Mouse (Mus musculus): ENCODE results near the gene Dpy30.
"Not testable (repeated sequence)": the region's sequence is repeated elsewhere in the genome, so short reads cannot be mapped to it uniquely, and the experiment has no call there.

Dpy30 gene
- long read RNA-seq, experiment 1, transcript Dpy30-206 (5 exons, 734 nt) = major isoform, 44 of 52 reads
- long read RNA-seq, experiment 1, partial matches to known transcripts = 1 of 52 reads
- long read RNA-seq, experiment 1, other reads (novel, unspliced or antisense) = 1 of 52 reads
- long read RNA-seq, experiment 2, transcript Dpy30-206 (5 exons, 734 nt) = major isoform, 43 of 53 reads
- long read RNA-seq, experiment 2, partial matches to known transcripts = 4 of 53 reads
- long read RNA-seq, experiment 2, other reads (novel, unspliced or antisense) = 2 of 53 reads

DNA sequence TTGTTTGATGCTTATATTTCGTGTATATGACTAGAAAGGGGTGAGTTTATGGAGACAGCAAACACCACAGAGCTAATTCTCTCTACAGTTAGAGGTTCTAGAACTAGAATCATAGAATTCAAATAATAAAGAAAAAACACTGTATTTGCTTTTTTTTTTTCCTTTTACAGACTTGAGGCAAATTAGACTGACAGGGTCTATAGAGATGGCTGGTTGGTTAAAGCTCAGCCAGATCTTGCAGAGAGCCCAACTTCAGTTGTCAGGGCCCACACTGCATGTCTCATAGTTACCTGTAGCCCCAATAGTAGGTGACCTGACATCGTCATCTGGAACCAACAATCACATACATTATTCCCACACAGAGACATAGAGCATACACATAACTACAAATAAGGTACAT is at the start of gene Dpy30:
Dpy30 (minus strand) TSS at position 101 of the 400 bp plus-strand sequence.
- intact Hi-C loops (cut with DNase I) = no loop called here

GRCm38 (mm10) chr17:74363592-74363991 is 39.8 kb upstream of the Dpy30 start:
- intact Hi-C loops (cut with DNase I) = no loop called here

DNA sequence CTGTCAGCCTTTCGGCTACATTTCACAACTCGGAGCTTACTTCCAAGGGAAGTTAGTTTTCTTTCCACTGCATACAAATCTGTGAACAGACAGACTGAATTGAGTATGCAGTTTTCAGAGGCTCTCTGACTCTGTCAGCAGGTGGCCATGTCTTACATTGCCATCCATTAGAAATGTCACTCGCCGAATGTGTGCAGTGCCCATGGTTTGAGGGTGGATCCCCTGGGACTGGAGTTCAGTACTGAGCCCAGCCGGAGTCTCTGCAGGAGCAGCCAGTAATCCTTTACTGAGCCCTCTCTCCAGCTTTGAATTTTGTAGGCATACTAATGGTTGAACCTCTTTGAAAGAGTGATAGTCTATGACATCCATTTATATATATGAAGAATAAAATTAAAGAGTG is 17.4 kb upstream of the Dpy30 start:
- intact Hi-C loops (cut with DNase I) = no loop called here

DNA sequence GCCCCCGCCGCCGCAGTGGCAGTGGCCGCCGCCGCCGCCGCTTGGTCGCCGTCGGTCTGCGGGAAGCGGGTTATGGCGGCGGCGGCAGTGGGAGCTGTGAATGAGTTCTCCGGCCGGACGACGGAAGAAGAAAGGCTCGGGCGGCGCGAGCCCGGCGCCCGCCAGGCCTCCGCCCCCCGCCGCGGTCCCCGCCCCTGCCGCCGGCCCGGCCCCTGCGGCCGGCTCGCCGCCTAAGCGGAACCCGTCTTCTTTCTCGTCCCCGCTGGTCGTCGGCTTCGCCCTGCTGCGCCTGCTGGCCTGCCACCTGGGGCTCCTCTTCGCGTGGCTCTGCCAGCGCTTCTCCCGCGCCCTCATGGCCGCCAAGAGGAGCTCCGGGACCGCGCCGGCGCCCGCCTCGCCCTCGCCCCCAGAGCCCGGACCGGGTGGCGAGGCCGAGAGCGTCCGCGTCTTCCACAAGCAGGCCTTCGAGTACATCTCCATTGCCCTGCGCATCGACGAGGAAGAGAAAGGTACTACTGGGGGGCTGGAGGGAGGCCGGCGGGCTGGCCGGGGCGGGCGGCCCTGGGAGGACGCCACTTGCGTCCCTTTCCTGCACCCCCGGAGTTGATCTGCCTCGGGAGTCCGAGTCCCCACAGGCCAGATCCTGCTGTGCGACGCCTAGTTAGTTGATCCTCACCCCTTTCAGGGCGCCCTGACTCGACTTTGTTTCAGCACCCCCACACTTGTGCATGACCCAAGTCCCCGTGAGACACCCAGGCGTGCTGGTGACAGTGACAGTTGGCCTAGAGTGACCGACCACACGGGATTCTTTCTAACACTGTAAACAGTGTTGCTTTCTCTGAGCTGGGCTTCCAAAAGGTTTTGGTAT is 15.4 kb upstream of the Dpy30 start, which contains the start of gene Spast:
Spast (plus strand) TSS at position 51 of the 868 bp plus-strand sequence.
- intact Hi-C loops (cut with DNase I) = loop anchor here (10.0 kb wide), 1 partner anchor 146 kb away; the partner anchor contains the start of gene Yipf4

DNA sequence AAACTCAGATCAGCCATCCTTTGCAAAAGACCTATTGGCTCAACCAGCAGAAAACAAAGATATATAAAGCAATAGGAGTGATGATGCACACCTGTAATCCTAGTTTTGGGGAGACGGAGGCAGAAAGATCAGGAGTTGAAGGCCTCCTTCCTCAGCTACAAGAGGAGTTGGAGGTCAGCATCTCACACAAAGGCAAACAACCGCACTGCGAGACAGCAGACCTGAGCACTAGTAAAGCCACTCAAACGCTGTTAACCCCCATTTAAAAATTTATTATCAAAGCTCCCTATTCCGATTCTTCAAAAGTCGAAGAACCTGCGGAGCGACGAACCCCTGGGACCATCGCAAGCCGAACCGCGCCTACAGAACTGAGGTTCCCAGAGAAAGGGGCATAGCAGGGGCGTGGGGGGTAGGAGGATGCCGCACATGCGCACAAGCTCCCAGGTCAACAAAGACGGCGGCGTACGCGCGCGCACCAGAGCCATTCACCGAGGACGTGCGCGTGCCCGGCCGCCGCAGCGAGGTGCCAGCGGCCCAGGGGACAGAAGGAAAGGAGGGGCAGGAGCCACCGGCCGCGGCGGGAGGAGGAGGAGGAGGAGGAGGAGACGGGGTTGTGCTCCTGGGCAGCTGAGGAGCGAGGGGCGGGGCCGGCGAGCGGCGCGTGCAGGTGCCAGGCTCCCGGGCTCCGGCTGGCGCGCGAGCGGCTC is 14.6 kb upstream of the Dpy30 start:
- intact Hi-C loops (cut with DNase I) = loop anchor here (10.0 kb wide), 1 partner anchor 146 kb away; the partner anchor contains the start of gene Yipf4

- intact Hi-C loops (cut with DNase I) = loop anchor here (10.0 kb wide), 1 partner anchor 154 kb away; the partner anchor contains the start of gene Yipf4
Measured at GRCm38 (mm10) chr17:74331049-74331676, 7.4 kb upstream of the Dpy30 start.

DNA sequence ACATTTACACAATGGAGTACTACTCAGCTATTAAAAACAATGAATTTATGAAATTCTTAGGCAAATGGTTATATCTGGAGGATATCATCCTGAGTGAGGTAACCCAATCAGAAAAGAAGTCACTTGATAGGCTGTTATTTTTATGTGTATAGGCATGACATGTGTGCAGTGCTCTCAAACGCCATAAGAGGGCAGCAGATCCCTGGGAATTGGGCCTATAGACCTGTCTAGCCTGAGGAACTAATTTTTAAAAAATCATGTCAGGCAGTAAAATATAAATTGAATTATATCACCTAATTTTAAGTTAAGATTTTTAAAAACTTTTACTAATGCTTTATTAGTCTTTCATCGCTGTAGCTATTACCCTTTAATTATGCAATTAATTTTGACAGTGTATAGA is 4.4 kb upstream of the Dpy30 start:
- intact Hi-C loops (cut with DNase I) = not testable (repeated sequence)

- intact Hi-C loops (cut with DNase I) = not testable (repeated sequence)
Measured at GRCm38 (mm10) chr17:74327195-74327594, 3.5 kb upstream of the Dpy30 start.

GRCm38 (mm10) chr17:74322400-74323054 is 1.2 kb downstream of the Dpy30 start:
- intact Hi-C loops (cut with DNase I) = no loop called here

DNA sequence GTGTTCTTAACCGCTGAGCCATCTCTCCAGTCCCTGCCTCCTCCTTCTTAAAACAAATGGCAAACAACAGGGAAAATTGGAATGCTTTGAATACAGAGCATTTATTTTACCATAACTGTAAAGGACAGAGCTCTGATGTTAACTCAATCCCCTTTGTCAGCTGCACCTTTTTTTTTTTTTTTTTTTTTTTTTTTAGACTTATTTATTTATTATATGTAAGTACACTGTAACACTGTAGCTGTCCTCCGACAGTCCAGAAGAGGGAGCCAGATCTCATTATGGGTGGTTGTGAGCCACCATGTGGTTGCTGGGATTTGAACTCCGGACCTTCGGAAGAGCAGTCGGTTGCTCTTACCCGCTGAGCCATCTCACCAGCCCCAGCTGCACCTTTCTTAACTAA is 5.0 kb downstream of the Dpy30 start:
- intact Hi-C loops (cut with DNase I) = no loop called here

- intact Hi-C loops (cut with DNase I) = no loop called here
Measured at GRCm38 (mm10) chr17:74316309-74316863, 7.4 kb downstream of the Dpy30 start.

DNA sequence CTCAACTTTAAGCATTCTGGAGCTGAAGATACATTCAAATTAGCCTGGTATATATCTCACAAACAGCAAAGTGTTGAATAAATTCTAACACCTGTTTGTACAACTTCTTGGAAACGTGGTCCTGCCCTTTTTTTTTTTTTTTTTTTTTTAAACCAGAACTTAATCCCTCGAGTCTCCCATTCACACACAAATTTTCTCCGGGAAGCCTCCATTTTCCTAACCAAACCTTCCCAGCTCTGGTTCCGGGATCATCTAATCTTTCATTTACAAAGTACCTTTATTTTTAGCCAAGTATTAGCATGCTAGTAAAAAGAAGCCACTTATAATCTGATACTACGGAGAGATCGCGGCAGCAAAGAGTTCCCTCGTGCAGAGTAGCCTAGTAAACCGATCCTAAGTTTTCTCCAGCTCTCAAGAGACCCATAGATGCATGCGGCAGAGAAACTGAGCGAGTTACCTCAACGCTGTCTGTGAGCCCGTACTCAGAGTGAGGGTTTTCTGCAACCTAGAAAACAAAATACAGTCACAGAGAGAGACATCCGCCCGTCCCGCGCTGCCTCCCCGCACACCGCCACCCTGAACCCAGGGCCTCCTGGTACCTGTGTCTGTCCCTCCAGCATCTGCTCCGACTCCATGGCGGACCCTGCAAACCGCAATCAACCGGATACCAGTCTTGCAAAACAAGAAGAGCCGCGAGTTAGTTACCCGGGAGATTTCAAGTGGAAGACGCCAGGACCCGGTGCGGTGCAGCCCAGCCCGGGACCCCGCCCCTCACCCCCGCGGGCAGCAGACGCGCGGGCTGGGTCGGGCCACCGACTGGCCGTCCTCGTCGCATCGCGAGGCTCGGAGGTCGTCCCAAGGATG is 8.1 kb downstream of the Dpy30 start:
- intact Hi-C loops (cut with DNase I) = no loop called here

DNA sequence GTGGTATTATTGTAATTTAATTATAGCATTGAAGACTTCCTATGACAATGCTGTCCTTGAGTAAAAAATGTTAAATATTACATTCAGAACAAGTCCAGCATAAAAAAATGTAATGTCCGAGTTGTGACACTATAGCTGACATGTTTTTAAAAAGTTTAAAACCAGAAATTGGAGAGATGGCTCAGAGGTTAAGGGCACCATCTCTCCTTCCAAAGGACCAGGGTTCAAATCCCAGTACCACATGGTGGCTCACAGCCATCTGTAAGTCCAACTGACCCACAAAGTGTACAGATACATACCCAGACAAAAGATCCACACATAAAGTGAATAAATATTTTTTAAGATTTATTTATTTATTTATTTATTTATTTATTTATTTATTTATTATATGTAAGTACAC is 17.7 kb downstream of the Dpy30 start:
- intact Hi-C loops (cut with DNase I) = no loop called here

DNA sequence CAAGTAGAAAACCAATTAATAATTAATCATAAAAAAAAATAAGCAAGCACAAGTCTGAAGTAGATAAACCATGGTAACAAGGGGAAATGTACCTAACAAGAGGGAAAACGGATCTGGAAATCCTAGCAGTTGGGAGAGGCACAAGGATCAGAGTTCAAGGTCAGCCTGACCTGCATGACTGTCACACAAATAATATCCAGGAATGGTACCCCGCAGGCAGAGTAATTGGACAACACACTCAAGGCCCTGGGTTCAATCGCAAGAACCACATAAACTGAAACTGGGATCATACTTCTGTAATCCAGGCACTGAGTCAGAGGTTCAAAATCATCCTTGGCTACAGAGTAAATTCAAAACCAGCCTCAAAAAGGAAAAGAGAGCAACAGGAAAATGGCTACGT is 18.1 kb downstream of the Dpy30 start:
- intact Hi-C loops (cut with DNase I) = no loop called here

- intact Hi-C loops (cut with DNase I) = no loop called here
Measured at GRCm38 (mm10) chr17:74304060-74304459, 19.7 kb downstream of the Dpy30 start.

DNA sequence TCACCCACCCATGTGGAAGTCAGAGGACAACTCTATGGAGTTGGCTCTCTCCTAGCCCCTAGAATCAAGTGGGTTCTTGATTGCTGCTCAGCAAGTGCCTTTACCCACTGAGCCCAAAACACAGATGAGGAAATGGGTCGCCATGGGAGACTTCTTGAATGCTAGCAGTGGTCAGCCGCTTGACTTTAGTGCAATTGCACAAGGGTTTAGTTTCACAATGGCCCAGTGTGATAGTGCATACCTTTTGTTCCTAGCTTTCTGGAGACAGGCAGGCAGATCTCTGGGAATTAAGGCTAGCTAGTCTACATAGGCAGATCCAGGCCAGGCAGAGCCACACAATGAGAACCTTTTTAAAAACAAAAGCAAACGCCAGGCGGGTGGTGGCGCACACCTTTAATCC is 23.7 kb downstream of the Dpy30 start:
- intact Hi-C loops (cut with DNase I) = no loop called here

GRCm38 (mm10) chr17:74296991-74297390 is 26.8 kb downstream of the Dpy30 start:
- intact Hi-C loops (cut with DNase I) = loop anchor here (5.0 kb wide), 2 partner anchors 80 to 275 kb away; no protein-coding TSS in a partner anchor

GRCm38 (mm10) chr17:74296076-74296823 is 27.5 kb downstream of the Dpy30 start:
- intact Hi-C loops (cut with DNase I) = loop anchor here (5.0 kb wide), 2 partner anchors 79 to 274 kb away; no protein-coding TSS in a partner anchor
